8 mouse cellular contexts compared by ENCODE assay signal in genomic region chr17:56627530-56628277, GRCm38 (mm10). TPM values are rescaled to one million over a fixed set of nuclear protein-coding genes. Genes with fewer than 3 reads are reported as not detected.
DNase-seq lines count a peak whose midpoint lies in the region; ATAC-seq and TF ChIP-seq lines count a peak whose summit lies in the region.

Catsperd (plus strand) TSS chr17:56628143.

- no peak for TF ChIP-seq CTCF in left cerebral cortex, adult 2 months (IDR thresholded peaks at IDR 0.05)
- no peak for TF ChIP-seq CTCF in brain, embryonic 14.5 days (IDR thresholded peaks at IDR 0.05; ENCODE audit: borderline replicate concordance, extremely low read depth, insufficient read depth, insufficient read length)

- peak within 1 kb of the TSS; percentile 97 for H3K4me2 ChIP-seq in hindbrain, embryonic 13.5 days
- H3K4me2 ChIP-seq in limb, embryonic 15.5 days: peak within 1 kb of the TSS; percentile 93
- H3K4me2 ChIP-seq in neural tube, embryonic 13.5 days: peak within 1 kb of the TSS; percentile 93

- intact Hi-C loops in left cerebral cortex, adult 2 months (cut with DNase I): loop anchor here (2.0 kb wide), 1 partner anchor 41 kb away; no protein-coding TSS in a partner anchor
- intact Hi-C loops in left cerebral cortex, postnatal 10 days (cut with DNase I): loop anchor here (5.0 kb wide), 1 partner anchor 35 kb away; no protein-coding TSS in a partner anchor

- peaks cover 7% of the 10 kb centered on the region; the same call in 1 of the 2 replicates for H3K27me3 ChIP-seq in hindbrain, embryonic 13.5 days
- no peaks in the 10 kb centered on the region for H3K27me3 ChIP-seq in limb, embryonic 15.5 days
- 0 out of 2 replicates have a peak, but pooled peaks cover 3% of the 10 kb centered on the region for H3K27me3 ChIP-seq in neural tube, embryonic 13.5 days

- no peak within 1 kb of the TSS for H3K27ac ChIP-seq in left cerebral cortex, adult 2 months
- H3K27ac ChIP-seq in hindbrain, embryonic 13.5 days: peak within 1 kb of the TSS; percentile 82
- peak within 1 kb of the TSS; percentile 85 for H3K27ac ChIP-seq in limb, embryonic 15.5 days
- H3K27ac ChIP-seq in neural tube, embryonic 13.5 days (replicated peaks): peak within 1 kb of the TSS; percentile 80

- peak; percentile 57 for ATAC-seq in hindbrain, embryonic 13.5 days (ENCODE audit: low FRiP score)
- ATAC-seq in limb, embryonic 15.5 days (ENCODE audit: insufficient number of reproducible peaks, low FRiP score, low TSS enrichment, low read depth): no peak
- ATAC-seq in neural tube, embryonic 13.5 days (ENCODE audit: low read depth): peak; percentile 51

- peaks cover 32% of the 10 kb centered on the region for H3K4me1 ChIP-seq in hindbrain, embryonic 13.5 days (replicated peaks)
- peaks cover 30% of the 10 kb centered on the region for H3K4me1 ChIP-seq in limb, embryonic 15.5 days
- peaks cover 27% of the 10 kb centered on the region for H3K4me1 ChIP-seq in neural tube, embryonic 13.5 days (replicated peaks)

- H3K9me3 ChIP-seq in hindbrain, embryonic 13.5 days: no peaks in the 10 kb centered on the region
- no peaks in the 10 kb centered on the region for H3K9me3 ChIP-seq in limb, embryonic 15.5 days
- no peaks in the 10 kb centered on the region for H3K9me3 ChIP-seq in neural tube, embryonic 13.5 days

- 12% methylated on average over 26 of the region's 26 CpGs for WGBS in hindbrain, embryonic 13.5 days
- 7% methylated on average over 26 of the region's 26 CpGs for WGBS in limb, embryonic 15.5 days
- WGBS in neural tube, embryonic 13.5 days: 12% methylated on average over 26 of the region's 26 CpGs

- peaks cover 20% of the 10 kb centered on the region for H3K36me3 ChIP-seq in hindbrain, embryonic 13.5 days
- peaks cover 17% of the 10 kb centered on the region for H3K36me3 ChIP-seq in limb, embryonic 15.5 days
- H3K36me3 ChIP-seq in neural tube, embryonic 13.5 days: peaks cover 19% of the 10 kb centered on the region

- peak within 1 kb of the TSS; percentile 88 for H3K9ac ChIP-seq in hindbrain, embryonic 13.5 days
- peak within 1 kb of the TSS; percentile 33; the same call in 1 of the 2 replicates for H3K9ac ChIP-seq in limb, embryonic 15.5 days
- peak within 1 kb of the TSS; percentile 60 for H3K9ac ChIP-seq in neural tube, embryonic 13.5 days

- no peak for TF ChIP-seq POLR2A in brain, embryonic 14.5 days (IDR thresholded peaks at IDR 0.05; ENCODE audit: borderline replicate concordance, extremely low read depth, insufficient read depth, insufficient read length, poor library complexity, severe bottlenecking)

- DNase-seq in left cerebral cortex, adult 2 months (ENCODE audit: extremely low spot score in 1 of 2, low spot score in 2 of 2): no peak
- DNase-seq in left cerebral cortex, postnatal 10 days (ENCODE audit: extremely low spot score in 1 of 2, low spot score in 2 of 2): no peak
- peak; percentile 76 for DNase-seq in brain, embryonic 14.5 days (ENCODE audit: low read depth)
- no peak for DNase-seq in ovary, adult 18-20 months (ENCODE audit: low spot score)
- DNase-seq in layer of hippocampus, adult 9-10 months (ENCODE audit: low spot score): no peak

- H3K4me3 ChIP-seq in left cerebral cortex, adult 2 months: peak within 1 kb of the TSS; percentile 92
- H3K4me3 ChIP-seq in hindbrain, embryonic 13.5 days: peak within 1 kb of the TSS; percentile 93
- peak within 1 kb of the TSS; percentile 95 for H3K4me3 ChIP-seq in limb, embryonic 15.5 days
- H3K4me3 ChIP-seq in neural tube, embryonic 13.5 days: peak within 1 kb of the TSS; percentile 87

RNA-seq across cellular contexts. Expression of gene Catsperd, which starts in this region (rescaled TPM):
- under 1 TPM; 0.38 to 0.65 TPM for total RNA-seq in left cerebral cortex, adult 2 months (2021)
- under 1 TPM; 0.41 to 0.73 TPM for total RNA-seq in left cerebral cortex, postnatal 10 days (2021)
- polyA plus RNA-seq in brain, embryonic 14.5 days (2012; rRNA removed): 4.0 TPM in 2 replicates
- 2.1 and 2.4 TPM in 2 replicates for polyA plus RNA-seq in hindbrain, embryonic 13.5 days (2015; fragmentation: Nextera tagmentation; extraction: Ambion mirVana)
- 0.17 and 0.57 TPM in 2 replicates for polyA plus RNA-seq in limb, embryonic 15.5 days (2015; fragmentation: Nextera tagmentation; extraction: Ambion mirVana)
- 0.90 and 1.7 TPM in 2 replicates for polyA plus RNA-seq in neural tube, embryonic 13.5 days (2015; fragmentation: Nextera tagmentation; extraction: Ambion mirVana)

Comparison
In these comparisons a context has a peak if more than half of its experiments do, and no peak if none do; other contexts are left out.
1. H3K9ac ChIP-seq: peak in every context shown above with its lines; median percentile 88 in hindbrain, embryonic 13.5 days; 60 in neural tube, embryonic 13.5 days; 33 in limb, embryonic 15.5 days.